12 mouse cellular contexts compared by ENCODE assay signal in genomic region chr14:50871284-50871683, GRCm38 (mm10). TPM values are rescaled to one million over a fixed set of nuclear protein-coding genes. Genes with fewer than 3 reads are reported as not detected.
DNase-seq lines count a peak whose midpoint lies in the region; ATAC-seq and TF ChIP-seq lines count a peak whose summit lies in the region.
"Had no signal": no experiment of that assay in that cellular context is flagged by ENCODE, and none has a peak within 500 bp of the region (broad histone marks: within the 10 kb centered on the region; RNA-seq: fewer than 3 reads in every experiment).

No protein-coding gene starts in this region.

- no peaks in the 10 kb centered on the region for H3K9me3 ChIP-seq in lung, embryonic 14.5 days (ENCODE audit: low read depth, low read length)
- H3K9me3 ChIP-seq: embryonic facial prominence, embryonic 15.5 days had no signal

- peak overlapping the region; percentile 69; the same call in 1 of the 2 replicates for H3K4me2 ChIP-seq in lung, embryonic 14.5 days

- intact Hi-C loops in heart, postnatal 10 days (cut with DNase I) = no loop called here

- no peaks in the 10 kb centered on the region for H3K4me1 ChIP-seq in lung, embryonic 14.5 days (ENCODE audit: insufficient read depth)
- H3K4me1 ChIP-seq in bone marrow macrophage, adult 2 months (ENCODE audit: control insufficient read depth, insufficient read depth, low read length) = peaks cover 34% of the 10 kb centered on the region

- H3K4me3 ChIP-seq in lung, embryonic 14.5 days (ENCODE audit: low read depth, low read length) = no peak overlapping the region
- no peak overlapping the region for H3K4me3 ChIP-seq in bone marrow macrophage, adult 2 months (ENCODE audit: insufficient read depth, low read length)

- H3K36me3 ChIP-seq in lung, embryonic 14.5 days (ENCODE audit: insufficient read depth) = 0 out of 2 replicates have a peak, but pooled peaks cover 3% of the 10 kb centered on the region
- H3K36me3 ChIP-seq: embryonic facial prominence, embryonic 15.5 days had no signal

- 76% methylated on average over 2 of the region's 2 CpGs for WGBS in lung, embryonic 14.5 days

- no peak overlapping the region for H3K9ac ChIP-seq in lung, embryonic 14.5 days

- H3K27ac ChIP-seq in lung, embryonic 14.5 days (ENCODE audit: low read depth) = no peak overlapping the region
- H3K27ac ChIP-seq in bone marrow macrophage, adult 2 months (ENCODE audit: insufficient read depth, low read depth, low read length) = peak overlapping the region; percentile 97

- peak; percentile 87 for DNase-seq in heart, adult 11 months
- DNase-seq in heart, postnatal 10 days = no peak
- DNase-seq in lung, embryonic 14.5 days = no peak
- no peak for DNase-seq in lung, postnatal 4 days
- DNase-seq in left cerebral cortex, adult 18-20 months (ENCODE audit: low spot score in 2 of 2) = no peak
- no peak for DNase-seq in adrenal gland, postnatal 14 days
- DNase-seq: adrenal gland, postnatal 25 days; cerebellum, adult 2 months; kidney, postnatal 14 days had no signal

- TF ChIP-seq POLR2A in bone marrow macrophage, adult 2 months (IDR thresholded peaks at IDR 0.05; ENCODE audit: borderline replicate concordance, low read depth, low read length) = no peak

- no peaks in the 10 kb centered on the region for H3K27me3 ChIP-seq in lung, embryonic 14.5 days (ENCODE audit: insufficient read depth, low read length)
- H3K27me3 ChIP-seq: embryonic facial prominence, embryonic 15.5 days had no signal

- no peak for TF ChIP-seq CTCF in lung, embryonic 14.5 days (IDR thresholded peaks at IDR 0.05; ENCODE audit: low read depth)
- TF ChIP-seq CTCF in bone marrow macrophage, adult 2 months (IDR thresholded peaks at IDR 0.05; ENCODE audit: low read depth, low read length) = no peak

- no peak for ATAC-seq in lung, embryonic 14.5 days (ENCODE audit: insufficient read depth)
- ATAC-seq in neutrophil, adult 5-6 weeks (ENCODE audit: extremely low read depth, insufficient number of reproducible peaks, low FRiP score, poor library complexity, severe bottlenecking) = peak; percentile 31; the same call in 1 of the 2 replicates

RNA-seq across cellular contexts. Expression of gene Tep1, which starts 0.9 kb away (rescaled TPM):
- total RNA-seq in heart, postnatal 10 days (2021) = 10 to 100 TPM; 10.9 to 11.6 TPM
- 6.1 and 7.2 TPM in 2 replicates for polyA plus RNA-seq in lung, embryonic 14.5 days (2014; fragmentation: Nextera tagmentation; extraction: Ambion mirVana)
- 206 and 269 TPM in 2 replicates for polyA plus RNA-seq in bone marrow macrophage, adult 2 months (2012; ENCODE audit: insufficient read depth, insufficient read length, missing spikeins)
- total RNA-seq in neutrophil, adult 5-6 weeks (2017) = 36.1 and 41.5 TPM in 2 replicates
- 1 to 10 TPM; 2.6 to 4.6 TPM for total RNA-seq in left cerebral cortex, adult 18-20 months (2021)
- total RNA-seq in adrenal gland, postnatal 14 days (2021) = 20.8 and 23.3 TPM in 2 replicates

RNA-seq across cellular contexts. Expression of gene Klhl33, which starts 26.0 kb away (rescaled TPM):
- 1 to 10 TPM; 5.7 to 5.9 TPM for total RNA-seq in heart, postnatal 10 days (2021)
- 0.26 and 0.29 TPM in 2 replicates for polyA plus RNA-seq in lung, embryonic 14.5 days (2014; fragmentation: Nextera tagmentation; extraction: Ambion mirVana)
- 2.0 and 2.1 TPM in 2 replicates for polyA plus RNA-seq in bone marrow macrophage, adult 2 months (2012; ENCODE audit: insufficient read depth, insufficient read length, missing spikeins)
- not detected in 2 replicates for total RNA-seq in neutrophil, adult 5-6 weeks (2017)
- total RNA-seq in left cerebral cortex, adult 18-20 months (2021) = 1 to 10 TPM; 5.6 to 6.5 TPM
- 1.1 and 1.5 TPM in 2 replicates for total RNA-seq in adrenal gland, postnatal 14 days (2021)

RNA-seq across cellular contexts. Expression of gene Osgep, which starts 53.4 kb away (rescaled TPM):
- total RNA-seq in heart, postnatal 10 days (2021) = 10 to 100 TPM; 59.5 to 66.3 TPM
- polyA plus RNA-seq in lung, embryonic 14.5 days (2014; fragmentation: Nextera tagmentation; extraction: Ambion mirVana) = 164 and 183 TPM in 2 replicates
- 51.1 and 57.9 TPM in 2 replicates for polyA plus RNA-seq in bone marrow macrophage, adult 2 months (2012; ENCODE audit: insufficient read depth, insufficient read length, missing spikeins)
- total RNA-seq in neutrophil, adult 5-6 weeks (2017) = 46.7 and 58.8 TPM in 2 replicates
- total RNA-seq in left cerebral cortex, adult 18-20 months (2021) = 10 to 100 TPM; 30.9 to 35.2 TPM
- total RNA-seq in adrenal gland, postnatal 14 days (2021) = 60.9 TPM in 2 replicates

RNA-seq across cellular contexts. Expression of gene Apex1, which starts 53.5 kb away (rescaled TPM):
- 10 to 100 TPM; 39.5 to 43.4 TPM for total RNA-seq in heart, postnatal 10 days (2021)
- 272 and 273 TPM in 2 replicates for polyA plus RNA-seq in lung, embryonic 14.5 days (2014; fragmentation: Nextera tagmentation; extraction: Ambion mirVana)
- polyA plus RNA-seq in bone marrow macrophage, adult 2 months (2012; ENCODE audit: insufficient read depth, insufficient read length, missing spikeins) = 16.7 and 21.3 TPM in 2 replicates
- total RNA-seq in neutrophil, adult 5-6 weeks (2017) = 12.3 and 23.3 TPM in 2 replicates
- total RNA-seq in left cerebral cortex, adult 18-20 months (2021) = 10 to 100 TPM; 57.7 to 61.6 TPM
- total RNA-seq in adrenal gland, postnatal 14 days (2021) = 66.1 and 71.3 TPM in 2 replicates

RNA-seq across cellular contexts. Expression of gene Pip4p1, which starts 59.4 kb away (rescaled TPM):
- total RNA-seq in heart, postnatal 10 days (2021) = 10 to 100 TPM; 23.7 to 25.4 TPM
- 45.6 and 47.1 TPM in 2 replicates for polyA plus RNA-seq in lung, embryonic 14.5 days (2014; fragmentation: Nextera tagmentation; extraction: Ambion mirVana)
- 131 and 158 TPM in 2 replicates for polyA plus RNA-seq in bone marrow macrophage, adult 2 months (2012; ENCODE audit: insufficient read depth, insufficient read length, missing spikeins)
- 48.2 and 58.0 TPM in 2 replicates for total RNA-seq in neutrophil, adult 5-6 weeks (2017)
- total RNA-seq in left cerebral cortex, adult 18-20 months (2021) = 100 to 1,000 TPM in 1 of 2 experiments, 10 to 100 TPM in 1; 92.3 to 102 TPM
- 44.3 and 47.2 TPM in 2 replicates for total RNA-seq in adrenal gland, postnatal 14 days (2021)
